Mouse (Mus musculus) urinary bladder, postnatal 4 days (tissue): ENCODE measurements around the gene Tmem19.

ENCODE experiments used
- DNase-seq, 2 experiments: peaks; one replicate each; pipeline ENCODE4 v3.0.0; 2021 to 2022; ENCODE audit warnings: low spot score in 2 of 2

The Tmem19 gene

DNA sequence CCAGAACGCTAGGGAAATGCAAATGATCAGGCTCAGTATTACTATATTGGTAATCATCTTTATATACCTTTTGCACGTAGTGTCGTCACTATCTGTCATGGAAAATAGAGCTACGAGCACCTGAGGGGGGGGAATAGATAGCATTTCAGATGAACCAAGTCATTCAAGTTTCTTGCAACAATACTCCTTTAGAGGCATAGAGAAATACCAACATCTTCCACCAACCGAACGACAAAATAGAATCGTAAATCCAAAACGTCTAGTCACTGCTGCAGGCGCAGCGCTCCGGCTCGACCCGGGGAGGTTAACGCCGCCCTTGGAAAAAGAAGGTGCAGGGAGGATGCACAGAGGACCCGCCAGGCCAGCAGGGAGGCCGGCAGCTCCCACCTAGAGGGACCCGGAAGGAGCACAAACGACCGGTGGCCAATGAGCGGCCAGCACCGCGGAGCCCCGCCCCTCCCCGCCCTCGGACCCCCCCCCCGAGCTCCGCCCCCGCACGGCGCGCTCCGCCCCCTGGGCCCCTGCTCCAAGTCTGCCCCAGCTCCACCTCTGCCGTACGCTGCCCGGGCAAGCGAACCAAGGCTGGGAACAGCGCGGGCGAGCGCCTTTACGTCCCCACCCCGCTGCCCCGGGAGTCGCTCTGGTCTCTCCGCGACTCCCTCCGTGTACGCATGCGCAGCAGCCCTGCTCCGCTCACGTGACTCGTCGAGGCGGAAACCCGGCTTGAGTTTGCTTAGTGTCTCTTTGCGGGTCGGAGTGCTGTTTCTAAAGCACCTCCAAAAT, at the start of gene Tmem19:
TSS of gene Tmem19 (minus strand) at position 662 of the 783 bp plus-strand sequence.
- DNase-seq = peak; percentile 97 to 98

DNA sequence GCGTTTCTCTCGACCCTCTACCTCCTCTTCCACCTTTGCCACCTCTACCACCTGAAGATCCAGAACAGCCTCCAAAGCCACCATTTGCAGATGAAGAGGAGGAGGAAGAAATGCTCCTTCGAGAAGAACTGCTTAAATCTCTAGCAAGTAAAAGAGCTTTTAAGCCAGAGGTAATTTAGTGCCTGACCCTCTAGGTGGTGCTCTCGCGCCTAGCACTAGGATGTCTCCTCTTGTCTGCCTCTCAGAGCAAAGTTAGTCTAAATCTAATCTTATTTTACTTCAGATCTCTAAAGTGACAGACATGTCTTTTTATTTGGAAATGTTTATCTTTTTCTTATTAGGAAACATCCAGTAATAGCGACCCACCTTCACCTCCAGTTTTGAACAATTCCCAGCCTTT, 44.1 kb upstream of the Tmem19 start:
- peak in 1 of 2 experiments; percentile 60 for DNase-seq

DNA sequence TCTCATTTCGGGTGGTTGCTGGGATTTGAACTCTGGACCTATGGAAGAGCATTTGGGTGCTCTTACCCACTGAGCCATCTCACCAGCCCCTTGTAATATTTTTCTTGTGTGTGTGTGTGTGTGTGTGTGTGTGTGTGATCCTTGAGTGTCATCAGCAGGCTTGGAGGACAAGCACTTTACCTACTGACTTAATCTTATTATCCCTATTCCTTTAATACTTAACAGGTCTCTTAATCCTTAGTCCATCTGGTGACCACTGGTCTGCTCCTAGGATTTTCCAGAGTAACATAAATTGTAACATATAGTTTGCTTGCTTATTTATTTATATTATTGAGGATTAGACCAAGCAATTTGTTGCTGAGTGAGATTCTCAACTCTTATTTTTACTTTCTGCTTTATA, 29.6 kb upstream of the Tmem19 start:
- DNase-seq = no peak

DNA sequence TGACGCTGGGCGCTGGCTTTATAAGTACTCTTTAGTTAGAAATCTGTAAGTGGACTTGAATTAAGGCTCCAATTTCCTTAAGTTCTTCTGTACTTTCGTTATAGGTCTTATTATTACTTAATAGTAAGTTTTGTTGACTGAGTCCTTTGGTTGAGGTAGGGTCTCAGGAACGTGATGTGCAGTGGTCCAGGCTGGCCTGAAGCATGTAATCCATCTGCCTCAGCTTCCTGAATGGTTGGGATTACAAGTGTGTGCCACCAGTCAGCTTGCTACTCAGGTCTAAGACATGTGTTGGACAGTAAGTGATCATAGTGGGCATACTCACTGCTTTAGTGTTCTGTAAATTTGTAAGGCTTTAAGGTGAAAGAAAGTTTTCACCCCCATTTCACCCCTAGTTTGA, 28.8 kb upstream of the Tmem19 start:
- no peak for DNase-seq

DNA sequence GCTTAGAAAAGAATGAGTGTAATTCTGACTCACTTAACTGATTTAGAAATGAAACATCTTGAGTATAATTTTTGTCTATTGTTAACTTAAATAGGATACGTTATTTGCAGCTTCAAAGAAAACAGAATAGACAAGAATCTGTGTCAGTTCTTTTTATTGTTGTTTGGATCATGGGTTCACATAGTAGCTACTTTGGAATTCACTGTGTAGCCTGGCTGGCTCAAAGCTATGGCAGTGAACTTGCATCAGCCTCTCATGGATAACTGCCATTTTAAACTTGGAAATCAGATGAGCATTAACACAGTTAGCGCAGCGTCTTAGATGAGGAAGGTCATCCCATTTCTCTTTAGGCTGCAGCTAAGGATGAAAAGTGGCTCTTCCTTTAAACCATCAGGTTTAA, 25.6 kb upstream of the Tmem19 start:
- DNase-seq = no peak

DNA sequence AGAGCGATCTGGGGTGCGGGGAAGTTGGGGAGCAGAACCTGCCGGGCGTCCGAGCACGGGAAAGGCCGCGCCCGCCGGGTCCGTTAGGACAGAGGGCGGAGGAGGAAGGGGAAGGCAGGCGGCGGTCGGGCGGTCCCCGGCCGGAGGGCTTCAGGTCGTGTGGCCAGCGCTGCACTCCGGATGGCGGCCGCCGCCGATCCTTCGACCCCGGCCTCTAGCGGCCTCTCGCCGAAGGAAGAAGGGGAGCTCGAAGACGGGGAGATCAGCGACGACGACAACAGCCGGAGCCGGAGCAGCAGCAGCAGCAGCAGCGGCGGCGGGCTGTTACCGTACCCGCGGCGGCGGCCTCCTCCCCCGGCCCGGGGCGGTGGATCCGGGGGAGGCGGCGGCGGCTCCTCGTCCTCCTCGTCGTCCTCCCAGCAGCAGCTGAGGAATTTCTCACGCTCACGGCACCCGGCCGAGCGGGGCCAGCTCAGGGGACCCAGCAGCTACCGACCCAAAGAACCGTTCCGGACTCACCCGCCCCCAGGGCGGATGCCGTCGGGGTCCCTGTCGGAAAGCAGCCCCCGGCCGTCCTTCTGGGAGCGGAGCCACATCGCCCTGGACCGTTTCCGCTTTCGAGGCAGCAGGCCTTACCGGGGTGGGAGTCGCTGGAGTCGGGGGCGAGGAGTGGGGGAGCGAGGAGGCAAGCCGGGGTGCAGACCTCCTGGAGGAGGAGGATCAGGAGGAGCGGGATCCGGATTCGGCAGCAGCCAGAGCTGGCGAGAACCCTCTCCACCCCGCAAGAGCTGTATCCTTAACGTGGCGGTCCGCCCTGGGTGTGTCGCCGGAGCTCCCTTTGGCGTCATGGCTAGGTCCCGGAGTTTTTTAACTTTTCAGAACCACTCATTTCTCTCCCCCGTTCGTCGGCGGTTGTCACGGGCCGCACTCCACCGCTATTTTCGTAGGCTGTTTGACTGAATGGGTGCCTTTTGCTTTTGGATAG, 23.0 kb upstream of the Tmem19 start:
- peak; percentile 58 to 68 for DNase-seq

DNA sequence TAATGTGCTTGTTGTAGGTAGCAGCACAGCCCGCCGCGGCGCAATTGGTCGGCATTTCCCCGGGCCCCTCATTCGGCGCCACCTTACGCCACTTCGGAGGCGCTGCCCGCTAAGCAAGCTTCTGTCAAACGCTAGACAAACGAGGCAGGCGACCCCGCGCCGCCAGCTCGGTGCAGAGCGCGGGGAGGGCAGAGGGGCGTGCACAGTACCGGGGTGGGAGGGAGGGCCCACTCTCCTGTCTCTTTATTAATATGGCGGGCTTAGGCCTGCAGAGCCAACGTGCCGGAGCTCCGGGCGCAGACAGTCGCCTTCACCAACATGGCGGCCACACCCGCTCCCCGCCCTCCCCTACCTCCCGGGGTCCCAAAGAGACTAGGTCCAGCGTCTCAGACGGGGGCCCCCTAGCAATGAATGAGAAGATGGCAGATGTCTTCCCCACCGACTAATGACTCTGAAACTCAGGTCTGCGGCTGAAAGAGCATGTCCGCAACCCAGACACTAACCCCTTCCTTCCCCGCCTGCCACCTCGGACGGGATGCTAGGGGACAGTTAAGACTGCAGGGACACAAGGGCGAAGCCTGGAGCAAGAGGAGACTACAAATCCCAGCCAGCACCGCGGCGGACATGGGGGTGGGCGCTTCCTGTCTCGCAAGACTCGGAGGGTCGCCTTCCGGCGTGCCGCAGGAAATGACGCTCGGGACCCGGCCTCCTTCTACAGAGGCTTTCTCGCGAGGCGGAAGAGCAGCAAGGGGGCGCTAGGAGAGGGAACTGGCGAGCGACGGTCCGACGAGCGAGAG, 22.1 kb upstream of the Tmem19 start, which contains the start of the genes Thap2 and Zfc3h1:
TSS of gene Thap2 (minus strand) at position 223 of the 797 bp plus-strand sequence.
TSS of gene Zfc3h1 (plus strand) at position 739 of the 797 bp plus-strand sequence.
- peak; percentile 96 to 98 for DNase-seq

DNA sequence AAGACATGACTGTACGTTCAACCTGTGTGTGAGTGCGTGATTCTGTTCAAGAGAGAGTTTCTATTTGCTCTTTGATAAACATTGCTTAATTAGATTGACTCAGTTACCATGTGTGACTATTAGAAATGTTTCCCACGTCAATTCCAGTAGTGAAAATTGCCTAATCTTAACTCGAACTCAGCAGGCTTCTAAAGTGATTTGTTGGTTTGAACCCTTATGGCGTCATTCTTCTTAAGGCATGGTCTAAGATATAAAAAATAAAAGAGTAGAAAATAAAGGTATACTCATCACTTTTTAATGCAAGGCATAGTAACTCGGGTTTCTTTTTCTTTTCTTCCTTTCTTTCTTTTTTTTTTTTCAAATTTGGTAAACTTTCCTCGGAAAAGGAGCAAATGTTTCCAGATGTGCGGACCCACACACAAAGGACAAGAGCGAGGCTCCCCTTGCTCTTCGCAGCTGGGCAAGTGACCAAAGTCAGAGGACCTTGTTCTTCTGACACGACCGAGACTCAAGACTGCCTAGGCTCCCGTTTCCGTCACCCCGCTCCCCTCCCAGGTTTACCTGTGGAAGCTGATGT, 21.4 kb upstream of the Tmem19 start:
- DNase-seq = no peak

DNA sequence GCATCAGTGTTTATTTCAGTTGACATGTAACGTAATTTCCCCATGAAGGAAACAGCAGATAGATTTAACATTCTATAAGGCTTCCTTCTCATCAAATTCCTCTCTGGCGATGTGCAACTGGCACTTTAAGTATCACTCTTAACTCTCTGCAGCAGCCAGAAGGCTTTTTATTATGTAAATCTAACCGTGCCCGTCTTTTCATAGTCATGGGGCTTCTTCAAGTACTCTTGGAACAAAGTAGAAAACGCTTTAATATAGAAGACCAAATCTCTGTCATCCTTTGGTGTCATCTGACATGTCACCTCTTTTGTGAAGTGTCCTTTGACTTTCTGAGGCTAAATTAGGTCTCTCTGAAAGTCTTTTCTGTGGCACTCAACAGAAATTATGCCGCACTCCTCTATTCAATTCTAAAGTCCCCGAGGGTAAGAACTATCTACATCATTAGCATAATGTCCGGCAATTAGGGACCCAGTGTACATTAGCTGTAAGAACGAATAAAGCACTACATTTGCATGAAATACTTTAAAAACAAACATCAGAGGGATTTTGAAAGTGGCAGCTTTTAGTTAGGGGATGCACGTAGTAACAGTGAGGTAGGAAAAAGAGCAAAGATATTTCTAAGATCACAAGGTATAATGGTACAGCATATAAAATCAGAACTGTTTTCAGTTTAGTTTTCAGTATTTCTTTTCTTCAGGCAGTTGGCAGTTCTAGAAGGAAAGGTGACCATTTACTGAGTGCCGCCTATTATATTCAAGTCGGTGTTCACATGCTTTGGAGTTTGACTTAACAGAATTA, 20.7 kb upstream of the Tmem19 start:
- no peak for DNase-seq

DNA sequence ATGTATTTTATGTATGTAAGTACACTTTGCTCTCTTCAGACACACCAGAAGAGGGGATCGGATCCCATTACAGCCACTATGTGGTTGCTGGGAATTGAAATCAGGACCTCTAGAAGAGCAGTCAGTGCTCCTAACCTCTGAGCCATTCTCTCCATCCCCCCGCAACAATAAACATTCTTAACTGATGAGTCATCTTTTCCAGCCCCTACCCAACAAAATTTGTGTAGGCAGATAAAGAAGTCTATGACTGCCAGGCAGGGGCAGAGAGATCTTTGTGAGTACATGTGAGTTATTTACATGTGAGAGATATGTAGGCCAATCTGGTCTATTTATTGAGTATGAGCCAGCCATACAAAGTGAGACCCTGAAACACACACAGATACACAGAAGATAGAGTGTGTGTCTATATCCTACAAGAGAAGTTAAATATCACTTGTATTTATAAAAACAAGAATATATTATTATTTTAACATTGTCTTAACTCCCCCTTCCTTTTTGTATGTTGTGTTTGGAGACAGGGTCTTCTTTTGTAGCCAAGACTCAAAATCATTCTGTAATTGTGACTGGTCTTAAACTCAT, 19.3 kb upstream of the Tmem19 start:
- no peak for DNase-seq

DNA sequence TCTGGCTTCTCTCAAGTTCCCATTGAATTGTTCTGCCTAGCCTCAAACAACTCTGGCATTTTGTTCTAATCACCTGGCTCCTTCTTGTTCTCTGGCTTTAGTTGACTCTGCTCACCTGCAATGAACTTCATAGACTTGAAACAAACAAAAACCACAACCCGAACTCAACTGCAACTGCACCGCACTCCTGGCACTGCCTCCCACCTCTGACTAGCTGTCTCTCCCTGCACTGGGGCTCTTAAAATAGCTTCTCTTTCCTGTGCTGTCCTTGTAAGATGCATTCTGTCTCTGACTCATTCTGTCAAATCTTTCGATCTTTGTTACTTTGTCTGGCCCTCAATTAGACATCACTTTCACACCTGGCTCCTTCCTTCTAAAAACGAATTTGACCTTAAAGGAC, 850 bp upstream of the Tmem19 start:
- DNase-seq = no peak

DNA sequence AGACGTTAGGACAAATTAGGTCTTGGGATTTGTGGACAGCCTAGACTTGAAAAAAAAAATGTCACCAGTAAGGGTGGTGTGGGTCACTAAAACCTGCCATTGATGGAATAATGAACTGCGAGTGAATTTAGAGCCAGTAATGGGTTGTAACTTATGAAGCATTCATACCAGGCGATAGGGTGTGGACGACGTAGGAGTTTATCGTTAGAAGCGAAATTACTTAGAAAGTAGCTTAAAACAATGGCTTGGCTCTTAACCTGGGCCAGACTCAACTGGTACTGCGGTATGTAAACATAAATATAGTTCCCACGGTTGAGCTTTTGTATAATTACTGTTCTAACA, 293 bp upstream of the Tmem19 start:
- no peak for DNase-seq

DNA sequence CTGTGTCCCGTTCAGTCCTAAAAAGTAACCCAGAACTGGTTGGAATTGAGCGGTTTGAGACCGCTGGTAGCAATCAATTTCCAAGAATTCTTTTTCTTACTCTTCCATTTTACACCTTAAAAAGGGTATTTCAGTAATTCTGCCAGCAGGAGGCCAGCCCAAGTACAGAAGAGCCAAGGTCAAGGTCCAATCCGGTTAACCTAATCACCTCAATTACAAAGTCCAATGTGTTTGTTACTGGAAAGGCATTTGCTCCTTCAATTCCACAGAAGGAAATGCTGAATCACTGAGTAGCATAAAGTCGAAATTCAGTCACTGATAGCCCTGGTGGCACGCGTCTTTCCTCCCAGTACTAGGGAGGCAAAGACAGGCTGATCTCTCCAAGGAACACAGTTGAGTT, 3.2 kb downstream of the Tmem19 start:
- DNase-seq = no peak

DNA sequence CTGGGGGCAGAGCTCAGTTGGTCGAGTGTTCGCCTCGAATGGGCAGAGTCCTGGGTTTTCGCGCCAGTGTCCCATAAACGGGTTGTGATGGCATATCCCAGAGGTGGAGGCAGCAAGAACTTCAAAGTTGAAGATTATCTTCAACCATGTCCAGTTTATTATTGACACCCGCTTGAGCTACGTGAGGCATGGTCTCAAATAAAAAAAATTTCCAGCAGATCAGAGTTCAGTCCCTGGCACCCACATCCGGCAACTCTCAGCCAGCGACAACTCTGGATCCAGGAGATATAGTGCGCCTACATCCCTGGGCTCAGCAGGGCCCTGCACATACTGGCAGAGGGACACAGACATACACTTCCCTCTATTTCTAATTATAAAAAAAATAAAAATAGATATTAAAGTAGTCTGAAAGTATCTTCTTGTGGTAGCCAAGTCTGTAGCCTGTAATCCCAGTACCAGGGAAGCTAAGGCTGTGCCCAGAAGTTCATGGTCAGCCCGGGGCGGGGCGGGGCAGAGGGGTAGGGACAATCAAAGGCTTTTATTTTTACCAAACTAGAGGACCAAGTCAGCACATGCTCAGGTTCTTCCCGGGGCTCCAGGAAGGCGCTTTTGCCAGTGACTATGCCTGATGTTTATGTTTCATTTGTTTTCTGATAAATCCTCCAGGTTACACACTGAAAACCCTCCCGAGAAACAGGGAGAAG, 3.9 kb downstream of the Tmem19 start:
- DNase-seq = no peak

DNA sequence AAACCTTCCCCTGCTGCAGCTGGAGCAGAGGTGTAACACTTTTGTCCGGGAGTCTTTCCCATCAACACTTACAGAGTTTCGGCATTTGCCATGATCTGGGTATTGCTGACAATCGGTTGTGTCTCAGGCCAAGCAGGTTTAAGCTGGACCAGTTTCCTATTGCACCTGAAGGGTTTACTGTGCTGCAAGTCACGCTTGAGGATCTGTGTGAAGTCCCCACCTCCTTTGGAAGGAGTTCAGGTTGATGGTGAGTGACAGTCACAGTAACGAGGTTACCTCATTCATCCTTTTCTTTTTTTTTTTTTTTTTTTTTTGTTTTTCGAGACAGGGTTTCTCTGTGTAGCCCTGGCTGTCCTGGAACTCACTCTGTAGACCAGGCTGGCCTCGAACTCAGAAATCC, 6.2 kb downstream of the Tmem19 start:
- no peak for DNase-seq

DNA sequence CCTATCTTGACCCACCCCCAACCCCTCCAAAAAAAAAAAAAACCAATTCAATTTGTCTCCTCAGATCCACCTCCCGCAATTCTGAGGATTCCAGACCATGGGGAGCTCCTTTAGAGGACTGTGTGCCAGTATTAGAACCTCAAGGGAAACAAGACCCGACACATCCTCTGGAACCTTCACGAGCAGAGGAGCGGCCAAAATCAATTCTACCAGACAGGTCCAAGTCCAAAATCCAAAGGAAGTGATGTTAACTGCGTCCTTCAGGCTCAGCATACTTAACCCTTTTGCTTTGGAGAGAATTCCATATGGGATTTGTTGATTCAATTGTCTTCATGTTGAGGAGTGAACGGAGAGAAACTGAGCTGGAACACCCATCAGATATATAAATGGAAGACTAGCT, 7.3 kb downstream of the Tmem19 start:
- DNase-seq = no peak

DNA sequence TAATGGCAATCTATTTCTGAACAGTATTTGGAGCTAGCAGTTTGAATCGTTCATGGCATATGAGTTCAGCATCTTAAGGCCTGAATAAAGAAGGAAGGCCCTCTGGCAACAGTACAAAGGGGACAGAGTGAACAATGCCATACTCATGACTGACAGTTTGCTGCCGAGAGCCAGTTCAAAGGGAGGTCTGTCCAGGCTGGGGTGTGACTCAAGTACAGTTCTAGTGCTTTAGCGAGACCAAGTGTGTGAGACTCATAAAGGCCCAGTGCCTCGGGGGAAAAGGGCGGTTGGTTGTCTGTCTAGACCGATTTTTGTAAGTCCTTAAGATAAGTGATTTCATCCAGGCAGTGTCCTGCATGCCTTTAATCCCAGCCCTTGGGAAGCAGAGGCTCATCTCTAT, 7.7 kb downstream of the Tmem19 start:
- no peak for DNase-seq

DNA sequence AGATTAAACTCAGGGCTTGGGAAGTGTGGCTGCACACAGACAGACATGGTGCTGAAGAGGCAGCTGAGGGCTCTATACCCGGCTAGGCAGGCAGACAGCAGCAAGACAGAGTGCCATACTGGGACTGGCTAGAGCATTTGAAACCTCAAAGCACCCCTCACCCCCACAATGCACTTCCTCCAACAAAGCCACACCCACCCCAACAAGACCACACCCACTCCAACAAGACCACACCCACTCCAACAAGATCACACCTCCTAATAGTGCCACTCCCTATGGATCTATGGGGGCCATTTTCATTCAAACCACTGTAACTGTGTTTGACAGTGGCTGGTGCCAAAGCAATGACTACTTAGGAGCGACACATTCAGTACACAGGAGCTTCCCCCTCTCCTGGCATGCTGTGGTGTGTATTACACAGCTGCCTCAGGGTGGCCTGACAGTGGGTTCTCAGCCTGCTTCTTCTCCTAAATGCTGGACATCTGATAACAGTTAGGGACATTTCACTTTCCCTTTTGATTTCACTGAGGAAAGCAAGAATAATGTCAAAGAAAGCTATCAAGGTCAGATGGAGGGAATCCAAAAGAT, 11.4 kb downstream of the Tmem19 start:
- DNase-seq = no peak

DNA sequence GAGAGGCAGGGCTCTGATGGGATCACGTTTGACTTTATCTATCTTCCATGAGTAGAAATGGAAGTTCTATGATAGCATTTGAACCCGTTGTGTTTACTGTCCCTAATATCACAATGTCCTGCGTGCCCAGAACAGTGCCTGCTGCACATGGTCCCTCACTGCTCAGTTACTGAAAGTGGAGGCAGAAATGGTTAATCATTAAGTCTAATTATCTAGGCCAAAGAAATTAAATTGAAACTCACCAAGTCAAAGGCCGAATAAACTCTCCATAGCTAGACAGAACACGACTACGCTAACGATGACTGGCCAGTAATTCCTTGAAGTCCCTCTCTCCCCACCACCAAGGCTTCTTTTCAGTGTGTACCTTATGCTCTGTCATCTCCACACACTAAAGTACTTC, 12.8 kb downstream of the Tmem19 start:
- no peak for DNase-seq
